Mouse (Mus musculus) heart, postnatal 0 days (tissue): Measurements from ENCODE around the gene Gm11077.

Experiments
- CTCF ChIP-seq: IDR thresholded peaks from 2 replicates; pipeline ENCODE4 v1.5.1; 2016; ENCODE audit warnings: antibody characterized with exemption, control low read depth, low read depth
- EP300 ChIP-seq: IDR thresholded peaks from 2 replicates; pipeline ENCODE4 v1.6.1; 2016; ENCODE audit warnings: antibody characterized with exemption, low read depth

GRCm38 (mm10) chr6:140747591-140747990 is 18.5 kb downstream of the Gm11077 start:
- TF ChIP-seq EP300 (no peak), CTCF (no peak)
